Mouse (Mus musculus) cortical plate, adult 2 months (tissue): ENCODE data around the gene Cyp24a1.

ENCODE experiments used
- CTCF ChIP-seq: fragments of 200-500 bp; IDR thresholded peaks from 2 replicates; pipeline ENCODE4 v1.5.1; 2011; ENCODE audit warnings: mild to moderate bottlenecking, control low read depth, low read length; ENCODE audit not compliant: insufficient read depth; ENCODE audit errors: extremely low read depth
- POLR2A ChIP-seq: fragments of 200-500 bp; IDR thresholded peaks from 2 replicates; pipeline ENCODE4 v1.6.1; 2011; ENCODE audit warnings: mild to moderate bottlenecking, low read length, control low read depth; ENCODE audit not compliant: insufficient read depth; ENCODE audit errors: extremely low read depth

DNA sequence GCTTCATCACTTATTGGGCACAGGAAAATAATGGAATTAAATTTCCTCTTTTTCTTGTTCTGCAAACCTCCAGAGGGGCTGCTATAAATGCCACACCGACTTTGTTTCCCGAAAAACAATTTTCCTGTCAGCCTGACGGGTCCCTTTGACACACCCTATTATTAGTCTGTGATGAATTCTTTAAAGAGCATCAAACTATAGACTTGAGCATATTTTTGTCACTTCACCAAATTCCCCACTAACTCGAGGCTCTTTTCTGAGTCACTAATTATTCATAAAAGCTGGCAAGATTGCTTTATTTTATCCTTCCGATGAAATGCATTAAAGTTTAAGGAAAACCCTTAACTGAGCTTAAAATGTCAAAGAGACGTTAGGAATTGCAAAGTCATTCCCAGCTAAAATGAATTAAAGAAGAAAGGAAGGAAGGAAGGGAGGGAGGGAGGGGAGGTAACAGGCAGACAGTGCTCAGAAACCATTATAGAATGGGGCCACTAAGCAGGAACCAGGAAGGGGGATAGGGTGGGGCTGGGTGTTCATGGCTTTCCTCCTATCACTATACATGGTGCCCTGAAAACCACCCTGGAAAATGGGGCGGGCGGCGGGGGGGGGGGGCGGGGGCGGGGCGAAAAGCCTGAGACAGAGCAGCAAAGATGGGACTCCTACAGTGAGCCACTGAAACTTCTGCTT is 37.3 kb upstream of the Cyp24a1 start:
- TF ChIP-seq POLR2A (no peak), CTCF (no peak)
